Mouse (Mus musculus) CH12.LX (cell line): Measurements from ENCODE around the gene Ptprm.

Experiments
- CTCF ChIP-seq, 2 experiments: IDR thresholded peaks in 1 of 2; conservative IDR thresholded peaks in 1 of 2; 2 replicates each; pipeline ENCODE4 v1.5.1; 2011 to 2012; ENCODE audit warnings: low read depth in 2 of 2, low read length in 2 of 2, improper control_type of control experiment in 1 of 2, inconsistent platforms in 1 of 2, mild to moderate bottlenecking in 1 of 2, moderate library complexity in 1 of 2
- MAFK ChIP-seq: IDR thresholded peaks from 2 replicates; pipeline ENCODE4 v1.6.1; 2011; ENCODE audit warnings: low read length, improper control_type of control experiment; ENCODE audit not compliant: insufficient replicate concordance
- MYC ChIP-seq: IDR thresholded peaks from 2 replicates; pipeline ENCODE4 v1.6.1; 2011; ENCODE audit warnings: low read depth, mild to moderate bottlenecking, improper control_type of control experiment, low read length
- PAX5 ChIP-seq: IDR thresholded peaks from 2 replicates; pipeline ENCODE4 v1.6.1; 2012; ENCODE audit warnings: low read length, inconsistent platforms, mixed read lengths
- POLR2AphosphoS2 ChIP-seq: IDR thresholded peaks from 2 replicates; pipeline ENCODE4 v1.6.1; 2011; ENCODE audit warnings: low read depth, low read length, improper control_type of control experiment
- RAD21 ChIP-seq: IDR thresholded peaks from 2 replicates; pipeline ENCODE4 v1.6.1; 2011; ENCODE audit warnings: low read depth, mild to moderate bottlenecking, low read length, improper control_type of control experiment, moderate library complexity
- TCF12 ChIP-seq: IDR thresholded peaks from 2 replicates; pipeline ENCODE4 v1.6.1; 2014; ENCODE audit warnings: low read depth, mild to moderate bottlenecking, inconsistent platforms, low read length, improper control_type of control experiment

DNA sequence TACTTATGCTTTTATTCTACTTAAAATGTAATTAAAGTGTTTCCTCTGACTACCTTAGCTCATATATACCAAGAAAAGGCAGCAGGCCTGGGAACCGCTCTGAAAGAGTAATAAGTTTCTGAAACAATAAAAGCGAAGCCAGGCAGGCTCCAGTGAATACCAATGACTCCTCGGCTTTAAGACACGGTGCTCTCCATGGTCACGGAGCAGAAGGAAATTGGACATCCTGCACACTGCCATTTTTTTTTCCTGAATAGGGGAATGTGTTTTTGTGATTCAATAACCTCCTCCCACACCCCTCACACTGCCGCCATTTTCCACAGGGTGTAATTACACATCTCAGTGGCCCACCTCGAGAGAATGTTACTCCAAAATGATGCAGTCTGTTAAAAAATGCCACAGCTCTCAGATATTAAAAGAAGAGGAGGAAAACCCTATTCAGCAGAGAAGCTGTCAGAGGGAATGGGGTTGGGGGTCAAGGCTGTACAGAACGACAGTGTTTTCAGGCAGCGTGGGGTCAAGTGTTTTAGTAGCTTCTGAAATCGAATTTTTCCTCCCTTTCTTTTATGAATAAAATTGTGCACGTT is 585.5 kb downstream of the Ptprm start:
- TF ChIP-seq CTCF (conservative IDR thresholded peaks at IDR 0.05 in 1 of 2, IDR thresholded peaks at IDR 0.05 in 1 of 2; ENCODE audit: low read depth in 2 of 2, low read length in 2 of 2) (no peak), POLR2AphosphoS2 (no peak), MYC (no peak), TCF12 (no peak), RAD21 (no peak), MAFK (no peak), PAX5 (no peak)
